Mouse (Mus musculus): Measurements from ENCODE around the gene Asah2.

GRCm38 (mm10) chr19:32055725-32056124 lies 52.3 kb downstream of the Asah2 start:
- TF ChIP-seq CTCF (IDR thresholded peaks at IDR 0.05; ENCODE audit: low read depth, low read length) (no peak), POLR2A (IDR thresholded peaks at IDR 0.05; ENCODE audit: insufficient read depth, low read length) (no peak), EP300 (IDR thresholded peaks at IDR 0.05; ENCODE audit: insufficient read depth, low read depth, low read length) (no peak)
